Mouse (Mus musculus) intestine, embryonic 14.5 days (tissue): Measurements from ENCODE around the gene Camta1. TPM values are rescaled to one million over a fixed set of nuclear protein-coding genes. Genes with fewer than 3 reads are reported as not detected.

ENCODE experiments used
- ATAC-seq: fragments of 200-750 bp; cut with Nextera tagmentation; replicated peaks from 2 replicates; pipeline ENCODE4 v1.8.0; 2017; ENCODE audit warnings: low read depth, moderate number of reproducible peaks, moderate TSS enrichment, moderate library complexity; ENCODE audit not compliant: low FRiP score, low TSS enrichment
- DNase-seq: peaks from one replicate; pipeline ENCODE4 v3.0.0-alpha.2; 2018; ENCODE audit warnings: low spot score
- H3K27ac ChIP-seq: fragments of 300-500 bp; sonication (generic); 2 replicates; pipeline ENCODE4 v1.5.1; 2014; ENCODE audit warnings: low read depth, mild to moderate bottlenecking, control low read depth
- H3K27me3 ChIP-seq: fragments of 300-500 bp; sonication (generic); replicated peaks from 2 replicates; pipeline ENCODE4 v1.6.1; 2014; ENCODE audit warnings: low read length, control low read depth; ENCODE audit not compliant: control insufficient read depth, insufficient read depth
- H3K36me3 ChIP-seq: fragments of 300-500 bp; sonication (generic); 2 replicates; pipeline ENCODE4 v1.6.1; 2014; ENCODE audit warnings: low read length, control low read depth; ENCODE audit not compliant: control insufficient read depth, insufficient read depth
- H3K4me1 ChIP-seq: fragments of 300-500 bp; sonication (generic); replicated peaks from 2 replicates; pipeline ENCODE4 v1.6.1; 2014; ENCODE audit warnings: low read length, control low read depth, mixed read lengths; ENCODE audit not compliant: control insufficient read depth, insufficient read depth
- H3K4me2 ChIP-seq: fragments of 300-500 bp; sonication (generic); 2 replicates; pipeline ENCODE4 v1.6.1; 2014; ENCODE audit warnings: low read length
- H3K4me3 ChIP-seq: fragments of 300-500 bp; sonication (generic); 2 replicates; pipeline ENCODE4 v1.5.1; 2014; ENCODE audit warnings: low read depth, low read length, control low read depth, mixed read lengths
- H3K9ac ChIP-seq: fragments of 300-500 bp; sonication (generic); 2 replicates; pipeline ENCODE4 v1.6.1; 2014; ENCODE audit warnings: mild to moderate bottlenecking, low read length
- H3K9me3 ChIP-seq: fragments of 300-500 bp; sonication (generic); 2 replicates; pipeline ENCODE4 v1.6.1; 2016; ENCODE audit warnings: low read length, control low read depth; ENCODE audit not compliant: control insufficient read depth
- WGBS: fragments of 180-500 bp; shearing (Covaris S2); extraction: QIAGEN DNeasy Blood & Tissue Kit; methylation state at CpG from one replicate; pipeline ENCODE4 v1.1.7; 2014; 5-methylcytosine and 5-hydroxymethylcytosine counted together
- polyA plus RNA-seq: library from polyadenylated mRNA; unstranded; fragments of >200 nt; fragmentation: Nextera tagmentation; extraction: Ambion mirVana; gene quantifications from 2 replicates; pipeline ENCODE4 v1.2.1, GENCODE M21; 2014

The Camta1 gene
- polyA plus RNA-seq, 1 experiment from 2014 or later = 88.1 TPM

- H3K27me3 ChIP-seq = no peaks in the 10 kb centered on the region
- H3K4me3 ChIP-seq = no peak overlapping the region
- no peak overlapping the region for H3K4me2 ChIP-seq
- no peaks in the 10 kb centered on the region for H3K9me3 ChIP-seq
- H3K4me1 ChIP-seq = no peaks in the 10 kb centered on the region
- DNase-seq (no peak), ATAC-seq (no peak)
- 82% methylated on average over 12 of the region's 12 CpGs for WGBS
- H3K36me3 ChIP-seq = no peaks in the 10 kb centered on the region
- no peak overlapping the region for H3K27ac ChIP-seq
- no peak overlapping the region for H3K9ac ChIP-seq
Observed at GRCm38 (mm10) chr4:151690041-151690440, 171.6 kb downstream of the Camta1 start.

- 85% methylated on average over 5 of the region's 5 CpGs for WGBS
- Histone ChIP-seq H3K36me3 (no peaks in the 10 kb centered on the region), H3K4me1 (no peaks in the 10 kb centered on the region), H3K27ac (no peak overlapping the region), H3K9ac (no peak overlapping the region), H3K4me3 (no peak overlapping the region), H3K27me3 (no peaks in the 10 kb centered on the region), H3K4me2 (no peak overlapping the region), H3K9me3 (no peaks in the 10 kb centered on the region)
- ATAC-seq (no peak), DNase-seq (no peak)
Observed at GRCm38 (mm10) chr4:151688206-151688605, 173.5 kb downstream of the Camta1 start.

GRCm38 (mm10) chr4:151684596-151684995, 177.1 kb downstream of the Camta1 start:
- no peak for ATAC-seq
- 88% methylated on average over 7 of the region's 7 CpGs for WGBS
- H3K4me3 ChIP-seq = no peak overlapping the region
- H3K36me3 ChIP-seq = no peaks in the 10 kb centered on the region
- no peak overlapping the region for H3K27ac ChIP-seq
- no peaks in the 10 kb centered on the region for H3K9me3 ChIP-seq
- DNase-seq = no peak
- H3K9ac ChIP-seq = no peak overlapping the region
- no peaks in the 10 kb centered on the region for H3K4me1 ChIP-seq
- H3K4me2 ChIP-seq = no peak overlapping the region
- H3K27me3 ChIP-seq = no peaks in the 10 kb centered on the region

GRCm38 (mm10) chr4:151682831-151683488, 178.7 kb downstream of the Camta1 start:
- Histone ChIP-seq H3K4me3 (no peak overlapping the region), H3K4me1 (no peaks in the 10 kb centered on the region), H3K9me3 (no peaks in the 10 kb centered on the region), H3K9ac (no peak overlapping the region), H3K27me3 (no peaks in the 10 kb centered on the region), H3K4me2 (no peak overlapping the region), H3K27ac (no peak overlapping the region), H3K36me3 (no peaks in the 10 kb centered on the region)
- DNase-seq = no peak
- 72% methylated on average over 12 of the region's 12 CpGs for WGBS
- no peak for ATAC-seq

- no peak overlapping the region for H3K9ac ChIP-seq
- ATAC-seq (no peak), DNase-seq (no peak)
- 77% methylated on average over 13 of the region's 13 CpGs for WGBS
- H3K27me3 ChIP-seq = no peaks in the 10 kb centered on the region
- H3K36me3 ChIP-seq = no peaks in the 10 kb centered on the region
- H3K27ac ChIP-seq = no peak overlapping the region
- no peaks in the 10 kb centered on the region for H3K9me3 ChIP-seq
- no peak overlapping the region for H3K4me2 ChIP-seq
- H3K4me3 ChIP-seq = no peak overlapping the region
- no peaks in the 10 kb centered on the region for H3K4me1 ChIP-seq
Observed at GRCm38 (mm10) chr4:151672452-151672851, 189.2 kb downstream of the Camta1 start.

GRCm38 (mm10) chr4:151666411-151666901, 195.2 kb downstream of the Camta1 start:
- DNase-seq (no peak), ATAC-seq (no peak)
- WGBS = 77% methylated on average over 12 of the region's 12 CpGs
- H3K27ac ChIP-seq = no peak overlapping the region
- no peak overlapping the region for H3K9ac ChIP-seq
- no peaks in the 10 kb centered on the region for H3K4me1 ChIP-seq
- H3K9me3 ChIP-seq = no peaks in the 10 kb centered on the region
- H3K4me3 ChIP-seq = no peak overlapping the region
- no peaks in the 10 kb centered on the region for H3K27me3 ChIP-seq
- no peak overlapping the region for H3K4me2 ChIP-seq
- no peaks in the 10 kb centered on the region for H3K36me3 ChIP-seq

GRCm38 (mm10) chr4:151661486-151661885, 200.2 kb downstream of the Camta1 start:
- Histone ChIP-seq H3K27me3 (no peaks in the 10 kb centered on the region), H3K36me3 (no peaks in the 10 kb centered on the region), H3K4me2 (no peak overlapping the region), H3K27ac (no peak overlapping the region), H3K4me1 (no peaks in the 10 kb centered on the region), H3K9me3 (no peaks in the 10 kb centered on the region), H3K9ac (no peak overlapping the region), H3K4me3 (no peak overlapping the region)
- 70% methylated on average over 9 of the region's 9 CpGs for WGBS
- ATAC-seq (no peak), DNase-seq (no peak)

GRCm38 (mm10) chr4:151656427-151656826, 205.2 kb downstream of the Camta1 start:
- ATAC-seq (no peak), DNase-seq (no peak)
- WGBS = 57% methylated on average over 10 of the region's 10 CpGs
- peaks cover 6% of the 10 kb centered on the region; the same call in 1 of the 2 replicates for H3K4me1 ChIP-seq
- H3K36me3 ChIP-seq = no peaks in the 10 kb centered on the region
- H3K4me3 ChIP-seq = no peak overlapping the region
- no peak overlapping the region for H3K9ac ChIP-seq
- no peak overlapping the region for H3K27ac ChIP-seq
- H3K9me3 ChIP-seq = no peaks in the 10 kb centered on the region
- no peak overlapping the region for H3K4me2 ChIP-seq
- no peaks in the 10 kb centered on the region for H3K27me3 ChIP-seq
